In genomic region chr4:63307175-63308062, GRCm38 (mm10) we compare ENCODE assay signal across 7 mouse cellular contexts. TPM values are rescaled to one million over a fixed set of nuclear protein-coding genes. Genes with fewer than 3 reads are reported as not detected.
DNase-seq lines count a peak whose midpoint lies in the region; ATAC-seq and TF ChIP-seq lines count a peak whose summit lies in the region.

No protein-coding gene starts in this region.

- no peaks in the 10 kb centered on the region for H3K9me3 ChIP-seq in embryonic facial prominence, embryonic 10.5 days
- no peaks in the 10 kb centered on the region for H3K9me3 ChIP-seq in limb, embryonic 11.5 days (ENCODE audit: control insufficient read depth, low read length)
- no peaks in the 10 kb centered on the region for H3K9me3 ChIP-seq in midbrain, postnatal 0 days (ENCODE audit: low read length)

- DNase-seq in adrenal gland, postnatal 4 days (ENCODE audit: low spot score in 2 of 2), result peak; percentile 82
- DNase-seq in embryonic facial prominence, embryonic 10.5 days (ENCODE audit: low spot score), result peak; percentile 91
- DNase-seq in heart, adult 18-20 months, result peak; percentile 82 to 93
- DNase-seq in kidney, adult 9 months, result peak; percentile 93
- peak; percentile 93 for DNase-seq in limb, embryonic 11.5 days (ENCODE audit: low spot score)
- peak; percentile 91 for DNase-seq in midbrain, postnatal 0 days (ENCODE audit: low spot score)
- peak; percentile 28 to 74 for DNase-seq in spleen, adult 2 months (ENCODE audit: low read depth in 1 of 2, low spot score in 2 of 2)

- no peaks in the 10 kb centered on the region; the same call in 1 of the 2 replicates for H3K36me3 ChIP-seq in embryonic facial prominence, embryonic 10.5 days (replicated peaks)
- no peaks in the 10 kb centered on the region; the same call in 1 of the 2 replicates for H3K36me3 ChIP-seq in limb, embryonic 11.5 days (ENCODE audit: control insufficient read depth, insufficient read depth, low read length)
- H3K36me3 ChIP-seq in midbrain, postnatal 0 days (ENCODE audit: insufficient read depth, low read length), result no peaks in the 10 kb centered on the region
- H3K36me3 ChIP-seq in spleen, adult 2 months (ENCODE audit: control insufficient read depth, insufficient read depth, low read length), result no peaks in the 10 kb centered on the region

- 0 out of 2 replicates have a peak, but pooled peaks have one; percentile 32 for ATAC-seq in limb, embryonic 11.5 days (ENCODE audit: insufficient number of reproducible peaks, low FRiP score, low TSS enrichment, low read depth)
- ATAC-seq in midbrain, postnatal 0 days (ENCODE audit: low FRiP score), result peak; percentile 47; the same call in 1 of the 2 replicates

- 0 out of 2 replicates have a peak, but pooled peaks cover 7% of the 10 kb centered on the region for H3K27me3 ChIP-seq in embryonic facial prominence, embryonic 10.5 days (replicated peaks; ENCODE audit: low read depth, poor library complexity, severe bottlenecking)
- H3K27me3 ChIP-seq in limb, embryonic 11.5 days (ENCODE audit: control insufficient read depth, insufficient read depth, low read length), result no peaks in the 10 kb centered on the region
- no peaks in the 10 kb centered on the region; the same call in 1 of the 2 replicates for H3K27me3 ChIP-seq in midbrain, postnatal 0 days (ENCODE audit: insufficient read depth, low read length)
- no peaks in the 10 kb centered on the region for H3K27me3 ChIP-seq in spleen, adult 2 months (ENCODE audit: control insufficient read depth, insufficient read depth, low read length)

- peaks cover 3% of the 10 kb centered on the region; the same call in 1 of the 2 replicates for H3K4me1 ChIP-seq in embryonic facial prominence, embryonic 10.5 days
- no peaks in the 10 kb centered on the region for H3K4me1 ChIP-seq in limb, embryonic 11.5 days (ENCODE audit: control insufficient read depth, insufficient read depth, low read length)
- no peaks in the 10 kb centered on the region for H3K4me1 ChIP-seq in midbrain, postnatal 0 days (ENCODE audit: insufficient read depth, low read length)
- no peaks in the 10 kb centered on the region for H3K4me1 ChIP-seq in spleen, adult 2 months (ENCODE audit: control insufficient read depth, insufficient read depth, insufficient read length)

- H3K9ac ChIP-seq in limb, embryonic 11.5 days (ENCODE audit: low read length), result no peak overlapping the region
- no peak overlapping the region for H3K9ac ChIP-seq in midbrain, postnatal 0 days (replicated peaks; ENCODE audit: low read length, poor library complexity, severe bottlenecking)

- H3K4me3 ChIP-seq in embryonic facial prominence, embryonic 10.5 days, result no peak overlapping the region
- H3K4me3 ChIP-seq in limb, embryonic 11.5 days (ENCODE audit: low read depth, low read length), result no peak overlapping the region
- H3K4me3 ChIP-seq in midbrain, postnatal 0 days (ENCODE audit: low read depth, low read length), result no peak overlapping the region
- H3K4me3 ChIP-seq in spleen, adult 2 months (ENCODE audit: extremely low read depth, insufficient read depth, insufficient read length), result no peak overlapping the region

- TF ChIP-seq CTCF in midbrain, postnatal 0 days (IDR thresholded peaks at IDR 0.05), result peak; percentile 85
- TF ChIP-seq CTCF in spleen, adult 2 months (IDR thresholded peaks at IDR 0.05; ENCODE audit: extremely low read depth, insufficient read depth, insufficient read length, insufficient replicate concordance), result peak; percentile 84

- 31% methylated on average over 21 of the region's 21 CpGs for WGBS in embryonic facial prominence, embryonic 10.5 days
- WGBS in limb, embryonic 11.5 days, result 31% methylated on average over 21 of the region's 21 CpGs
- 33% methylated on average over 21 of the region's 21 CpGs for WGBS in midbrain, postnatal 0 days
- 38% methylated on average over 21 of the region's 21 CpGs for WGBS in spleen, adult 2 months

- no peak overlapping the region for H3K4me2 ChIP-seq in limb, embryonic 11.5 days (ENCODE audit: low read depth, severe bottlenecking)
- H3K4me2 ChIP-seq in midbrain, postnatal 0 days (ENCODE audit: low read depth, low read length, poor library complexity, severe bottlenecking), result no peak overlapping the region

- peak overlapping the region; percentile 52; the same call in 1 of the 2 replicates for H3K27ac ChIP-seq in embryonic facial prominence, embryonic 10.5 days (replicated peaks)
- no peak overlapping the region for H3K27ac ChIP-seq in limb, embryonic 11.5 days (replicated peaks; ENCODE audit: low read depth, low read length)
- H3K27ac ChIP-seq in midbrain, postnatal 0 days (ENCODE audit: low read depth, low read length), result no peak overlapping the region
- H3K27ac ChIP-seq in spleen, adult 2 months (ENCODE audit: insufficient read depth, low read length), result no peak overlapping the region

- no peak for TF ChIP-seq POLR2A in spleen, adult 2 months (IDR thresholded peaks at IDR 0.05; ENCODE audit: low read depth, low read length)

RNA-seq across cellular contexts. Expression of gene Orm1, which starts 36.9 kb away (rescaled TPM):
- total RNA-seq in adrenal gland, postnatal 4 days (2021), result 1 to 10 TPM; 1.2 to 1.6 TPM
- not detected in 2 replicates for polyA plus RNA-seq in embryonic facial prominence, embryonic 10.5 days (2016; fragmentation: Nextera tagmentation; extraction: Ambion mirVana)
- 1 to 10 TPM in 1 of 2 experiments, under 1 TPM in 1; 0.84 to 3.7 TPM for total RNA-seq in heart, adult 18-20 months (2021)
- polyA plus RNA-seq in limb, embryonic 11.5 days (2014; fragmentation: Nextera tagmentation; extraction: Ambion mirVana), result not detected in 2 replicates
- not detected in 2 replicates for total RNA-seq in midbrain, postnatal 0 days (2014; rRNA removed)
- not detected in 2 replicates for polyA plus RNA-seq in midbrain, postnatal 0 days (2015; fragmentation: Nextera tagmentation; extraction: Ambion mirVana)
- polyA plus RNA-seq in spleen, adult 2 months (2012; rRNA removed), result 0.43 and 0.53 TPM in 2 replicates

RNA-seq across cellular contexts. Expression of gene Orm3, which starts 48.5 kb away (rescaled TPM):
- 1 to 10 TPM; 1.5 to 2.1 TPM for total RNA-seq in adrenal gland, postnatal 4 days (2021)
- not detected in 2 replicates for polyA plus RNA-seq in embryonic facial prominence, embryonic 10.5 days (2016; fragmentation: Nextera tagmentation; extraction: Ambion mirVana)
- total RNA-seq in heart, adult 18-20 months (2021), result 1 to 10 TPM; 2.2 to 3.1 TPM
- not detected in 2 replicates for polyA plus RNA-seq in limb, embryonic 11.5 days (2014; fragmentation: Nextera tagmentation; extraction: Ambion mirVana)
- total RNA-seq in midbrain, postnatal 0 days (2014; rRNA removed), result not detected in 2 replicates
- polyA plus RNA-seq in midbrain, postnatal 0 days (2015; fragmentation: Nextera tagmentation; extraction: Ambion mirVana), result not detected in 2 replicates
- not detected in 2 replicates for polyA plus RNA-seq in spleen, adult 2 months (2012; rRNA removed)

RNA-seq across cellular contexts. Expression of gene Orm2, which starts 54.8 kb away (rescaled TPM):
- total RNA-seq in adrenal gland, postnatal 4 days (2021), result under 1 TPM in 1 of 2 experiments, not detected in 1; 0.59 TPM
- polyA plus RNA-seq in embryonic facial prominence, embryonic 10.5 days (2016; fragmentation: Nextera tagmentation; extraction: Ambion mirVana), result not detected in 2 replicates
- under 1 TPM in 1 of 2 experiments, not detected in 1; 0.82 TPM for total RNA-seq in heart, adult 18-20 months (2021)
- polyA plus RNA-seq in limb, embryonic 11.5 days (2014; fragmentation: Nextera tagmentation; extraction: Ambion mirVana), result not detected in 2 replicates
- not detected in 2 replicates for total RNA-seq in midbrain, postnatal 0 days (2014; rRNA removed)
- polyA plus RNA-seq in midbrain, postnatal 0 days (2015; fragmentation: Nextera tagmentation; extraction: Ambion mirVana), result not detected in 2 replicates
- not detected in 2 replicates for polyA plus RNA-seq in spleen, adult 2 months (2012; rRNA removed)
